Mouse (Mus musculus): ENCODE measurements at regions not wholly inside any gene's neighbourhood (a gene's known extent, or its start where the extent isn't known, plus 50 kb on each side); places are given as distances from the start of the nearest gene placed in this dataset.
"Not testable (repeated sequence)": the region's sequence is repeated elsewhere in the genome, so short reads cannot be mapped to it uniquely, and the experiment has no call there.

DNA sequence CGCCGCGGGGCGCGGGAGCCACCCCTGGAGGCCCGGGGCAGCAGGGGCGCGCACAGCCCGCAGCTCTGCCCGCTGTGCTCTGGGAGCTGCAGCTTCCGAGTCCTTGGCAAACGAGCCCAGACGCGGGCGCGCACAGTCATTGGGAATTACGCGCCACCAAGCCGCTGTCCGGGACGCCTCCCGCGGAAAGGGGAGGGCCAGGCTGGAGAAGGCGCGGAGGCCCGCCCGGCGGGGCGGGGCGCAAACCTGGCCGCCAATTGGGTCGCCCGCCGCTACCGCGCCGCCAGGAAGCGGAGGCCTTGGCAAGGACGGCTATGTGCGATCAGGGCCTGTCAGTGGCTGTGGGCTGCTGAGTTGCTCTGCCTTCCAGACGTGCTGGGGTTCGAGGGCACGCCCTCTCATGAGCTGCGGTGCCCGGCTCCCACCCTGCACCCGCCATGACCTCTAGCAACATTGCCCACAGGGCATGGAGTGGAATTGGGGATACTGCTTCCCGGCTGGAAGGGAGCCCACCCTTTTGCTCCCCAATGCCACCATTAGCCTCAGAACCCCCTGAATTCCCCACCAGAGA lies 739.1 kb upstream of the Ywhaq start:
- 4% methylated on average over 25 of the region's 47 CpGs for WGBS
- H3K4me1 ChIP-seq (replicated peaks), result not testable (repeated sequence)
- H3K4me2 ChIP-seq, result peak overlapping the region; percentile 32

DNA sequence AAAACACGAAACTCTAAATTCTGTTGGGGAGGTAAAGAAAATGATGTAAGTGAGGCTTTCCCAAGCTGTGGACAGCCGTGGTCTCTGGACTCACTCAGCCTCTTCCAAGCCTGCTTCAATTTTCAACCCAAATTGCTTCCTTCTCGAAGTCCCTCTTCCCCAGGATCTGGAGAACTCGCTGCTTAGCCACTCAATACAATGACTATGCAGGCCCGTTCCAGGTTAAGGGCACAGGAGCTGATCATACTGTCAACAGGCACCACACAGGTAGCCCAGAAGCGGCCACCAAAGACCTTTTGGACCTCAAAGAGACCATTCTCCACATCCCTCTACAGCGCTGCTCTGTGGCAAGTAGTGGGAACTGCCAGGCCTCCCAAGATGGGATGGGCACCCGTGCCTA lies 737.9 kb upstream of the Ywhaq start:
- not testable (repeated sequence) for H3K4me3 ChIP-seq; H3K4me1 ChIP-seq (replicated peaks); H3K27me3 ChIP-seq; ATAC-seq (ENCODE audit: low read depth); H3K9me3 ChIP-seq; H3K9ac ChIP-seq; H3K4me2 ChIP-seq; H3K27ac ChIP-seq (replicated peaks); H3K36me3 ChIP-seq
- 94% methylated on average over 4 of the region's 8 CpGs for WGBS

More for the DNA sequence above, 739.1 kb upstream of the Ywhaq start:
- not testable (repeated sequence) for H3K27ac ChIP-seq (replicated peaks); H3K36me3 ChIP-seq; H3K9me3 ChIP-seq; ATAC-seq (ENCODE audit: low read depth); H3K27me3 ChIP-seq; H3K9ac ChIP-seq
- peak overlapping the region; percentile 22 for H3K4me3 ChIP-seq
